Mouse (Mus musculus) lung, postnatal 0 days (tissue): Measurements from ENCODE around the gene Ppp6r3. TPM values are rescaled to one million over a fixed set of nuclear protein-coding genes. Genes with fewer than 3 reads are reported as not detected.

Source experiments
- ATAC-seq: fragments of 200-750 bp; cut with Nextera tagmentation; 2 replicates; pipeline ENCODE4 v1.8.0; 2017; ENCODE audit warnings: moderate library complexity
- DNase-seq: peaks from one replicate; pipeline ENCODE4 v3.0.0-alpha.2; 2016; ENCODE audit warnings: low spot score
- H3K27ac ChIP-seq: fragments of 300-500 bp; sonication (generic); 2 replicates; pipeline ENCODE4 v1.5.1; 2014; ENCODE audit warnings: antibody characterized with exemption, mild to moderate bottlenecking, low read length, mixed read lengths
- H3K27me3 ChIP-seq: fragments of 300-500 bp; sonication (generic); replicated peaks from 2 replicates; pipeline ENCODE4 v1.6.1; 2014; ENCODE audit warnings: low read length, mixed read lengths; ENCODE audit not compliant: insufficient read depth
- H3K36me3 ChIP-seq: fragments of 300-500 bp; sonication (generic); 2 replicates; pipeline ENCODE4 v1.6.1; 2014; ENCODE audit warnings: low read length, mixed read lengths; ENCODE audit not compliant: insufficient read depth
- H3K4me1 ChIP-seq: fragments of 300-500 bp; sonication (generic); 2 replicates; pipeline ENCODE4 v1.6.1; 2014; ENCODE audit warnings: antibody characterized with exemption, low read depth, low read length, mixed read lengths; ENCODE audit not compliant: insufficient read depth
- H3K4me2 ChIP-seq: fragments of 300-500 bp; sonication (generic); replicated peaks from 2 replicates; pipeline ENCODE4 v1.6.1; 2014; ENCODE audit warnings: low read depth, mild to moderate bottlenecking, low read length, moderate library complexity, mixed read lengths
- H3K4me3 ChIP-seq: fragments of 300-500 bp; sonication (generic); 2 replicates; pipeline ENCODE4 v1.5.1; 2014; ENCODE audit warnings: low read depth, low read length
- H3K9ac ChIP-seq: fragments of 300-500 bp; sonication (generic); replicated peaks from 2 replicates; pipeline ENCODE4 v1.6.1; 2014; ENCODE audit warnings: low read depth, mild to moderate bottlenecking
- H3K9me3 ChIP-seq: fragments of 300-500 bp; sonication (generic); 2 replicates; pipeline ENCODE4 v1.6.1; 2016; ENCODE audit warnings: low read length, mixed read lengths
- CTCF ChIP-seq: IDR thresholded peaks from 2 replicates; pipeline ENCODE4 v1.5.1; 2016; ENCODE audit warnings: antibody characterized with exemption, mild to moderate bottlenecking
- EP300 ChIP-seq: IDR thresholded peaks from 2 replicates; pipeline ENCODE4 v1.6.1; 2016; ENCODE audit warnings: antibody characterized with exemption, mild to moderate bottlenecking, control low read depth
- WGBS: fragments of 180-500 bp; shearing (Covaris S2); extraction: QIAGEN DNeasy Blood & Tissue Kit; methylation state at CpG from one replicate; pipeline ENCODE4 v1.1.7; 2014; 5-methylcytosine and 5-hydroxymethylcytosine counted together
- polyA plus RNA-seq: library from polyadenylated mRNA; unstranded; fragments of >200 nt; fragmentation: Nextera tagmentation; extraction: Ambion mirVana; gene quantifications from 2 replicates; pipeline ENCODE4 v1.2.1, GENCODE M21; 2015

Gene Ppp6r3
- polyA plus RNA-seq, 1 experiment from 2014 or later = 30.6 TPM

GRCm38 (mm10) chr19:3528646-3529045 is 46.9 kb downstream of the Ppp6r3 start:
- WGBS = 63% methylated on average over 4 of the region's 4 CpGs
- H3K27me3 ChIP-seq = no peaks in the 10 kb centered on the region

DNA sequence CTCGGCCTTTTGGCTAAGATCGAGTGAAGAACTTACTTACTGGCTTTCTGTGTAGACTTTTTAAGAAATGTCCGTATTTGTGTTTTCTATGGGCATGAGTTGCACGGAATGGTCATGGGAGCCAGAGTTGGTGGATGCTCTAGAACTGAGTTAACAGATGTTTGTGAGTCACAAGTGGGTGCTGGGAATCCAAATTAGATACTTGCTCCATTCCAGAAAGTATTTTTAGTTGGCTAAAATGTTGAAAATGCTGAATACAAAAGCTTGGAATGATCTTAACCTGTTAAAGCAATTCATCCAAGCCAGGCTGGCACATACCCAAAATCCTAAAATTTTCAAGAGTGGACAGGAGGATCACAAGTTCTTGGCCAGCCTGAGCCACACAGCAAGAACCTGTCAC is 48.0 kb downstream of the Ppp6r3 start:
- no peaks in the 10 kb centered on the region for H3K27me3 ChIP-seq
- no peak overlapping the region for H3K4me3 ChIP-seq
- DNase-seq = no peak
- peaks cover 3% of the 10 kb centered on the region; the same call in 1 of the 2 replicates for H3K36me3 ChIP-seq
- no peak overlapping the region for H3K4me2 ChIP-seq
- no peak for ATAC-seq
- H3K4me1 ChIP-seq = no peaks in the 10 kb centered on the region
- H3K9ac ChIP-seq = no peak overlapping the region
- H3K9me3 ChIP-seq = no peaks in the 10 kb centered on the region
- WGBS = 93% methylated on average over 4 of the region's 4 CpGs
- no peak for TF ChIP-seq CTCF
- no peak for TF ChIP-seq EP300
- H3K27ac ChIP-seq = no peak overlapping the region; the same call in 1 of the 2 replicates

More at GRCm38 (mm10) chr19:3528646-3529045, 46.9 kb downstream of the Ppp6r3 start:
- Histone ChIP-seq H3K4me1 (no peaks in the 10 kb centered on the region), H3K36me3 (peaks cover 3% of the 10 kb centered on the region; the same call in 1 of the 2 replicates), H3K4me3 (no peak overlapping the region), H3K9me3 (no peaks in the 10 kb centered on the region), H3K9ac (no peak overlapping the region), H3K4me2 (no peak overlapping the region), H3K27ac (no peak overlapping the region)
- ATAC-seq (peak; percentile 99), DNase-seq (peak; percentile 92)
- TF ChIP-seq EP300 (peak; percentile 76), CTCF (no peak)

- peak; percentile 66 for DNase-seq
- Histone ChIP-seq H3K27me3 (no peaks in the 10 kb centered on the region), H3K4me3 (no peak overlapping the region), H3K27ac (peak overlapping the region; percentile 43; the same call in 1 of the 2 replicates), H3K4me2 (no peak overlapping the region), H3K36me3 (peaks cover 22% of the 10 kb centered on the region; the same call in 1 of the 2 replicates), H3K4me1 (no peaks in the 10 kb centered on the region), H3K9ac (no peak overlapping the region), H3K9me3 (no peaks in the 10 kb centered on the region)
- peak; percentile 85 for ATAC-seq
- TF ChIP-seq CTCF (no peak), EP300 (no peak)
- WGBS = 83% methylated on average over 4 of the region's 4 CpGs
Measured at GRCm38 (mm10) chr19:3519471-3520169, 55.9 kb downstream of the Ppp6r3 start.

DNA sequence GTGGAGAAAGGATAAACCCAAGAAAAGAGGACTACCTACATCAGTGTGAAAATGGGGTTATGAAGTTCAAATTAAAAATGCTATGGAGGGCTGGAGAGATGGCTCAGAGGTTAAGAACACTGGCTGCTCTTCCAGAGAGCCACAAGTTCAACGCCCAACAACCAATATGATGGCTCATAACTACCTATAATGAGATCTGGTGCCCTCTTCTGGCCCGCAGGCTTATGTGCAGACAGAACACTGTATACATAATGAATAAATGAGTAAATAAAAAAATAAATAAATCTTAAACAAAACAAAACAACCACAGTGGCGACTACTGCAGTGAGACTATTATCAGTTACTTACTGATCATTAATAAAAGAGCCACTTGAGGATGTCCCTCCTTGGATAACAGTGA is 78.3 kb downstream of the Ppp6r3 start:
- no peaks in the 10 kb centered on the region for H3K4me1 ChIP-seq
- ATAC-seq = no peak
- DNase-seq = no peak
- no peak overlapping the region for H3K9ac ChIP-seq
- H3K4me3 ChIP-seq = no peak overlapping the region
- H3K27ac ChIP-seq = no peak overlapping the region
- 94% methylated on average over 3 of the region's 3 CpGs for WGBS
- H3K36me3 ChIP-seq = peaks cover 39% of the 10 kb centered on the region
- H3K4me2 ChIP-seq = no peak overlapping the region
- no peaks in the 10 kb centered on the region for H3K9me3 ChIP-seq
- no peaks in the 10 kb centered on the region for H3K27me3 ChIP-seq
- TF ChIP-seq EP300 (no peak), CTCF (peak; percentile 37)

- Histone ChIP-seq H3K4me2 (no peak overlapping the region), H3K36me3 (peaks cover 42% of the 10 kb centered on the region; the same call in 1 of the 2 replicates), H3K4me1 (no peaks in the 10 kb centered on the region), H3K4me3 (no peak overlapping the region), H3K27ac (no peak overlapping the region), H3K9ac (no peak overlapping the region), H3K27me3 (no peaks in the 10 kb centered on the region), H3K9me3 (no peaks in the 10 kb centered on the region)
- ATAC-seq (no peak), DNase-seq (no peak)
- WGBS = 95% methylated on average over 4 of the region's 4 CpGs
- TF ChIP-seq EP300 (no peak), CTCF (no peak)
Measured at GRCm38 (mm10) chr19:3489826-3490225, 85.7 kb downstream of the Ppp6r3 start.

DNA sequence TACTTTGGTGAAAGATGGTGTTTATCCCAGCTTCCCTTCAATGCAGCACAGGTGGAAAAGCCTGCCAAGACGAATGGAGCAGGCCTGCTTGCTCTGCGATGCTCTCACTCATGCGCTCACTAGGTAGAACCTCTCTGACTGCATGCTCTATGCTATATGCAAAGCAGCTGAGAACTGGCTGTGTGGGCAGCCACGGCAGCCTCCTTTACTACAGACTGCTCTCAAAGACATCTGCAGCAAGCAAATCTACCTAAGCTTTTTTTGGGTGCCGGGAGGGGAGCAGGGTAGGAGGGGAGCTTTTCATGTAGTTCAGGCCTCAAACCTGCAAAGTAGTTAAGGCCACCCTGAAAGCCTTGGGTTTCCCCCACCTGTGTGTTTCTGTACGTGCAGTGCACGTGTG is 92.7 kb downstream of the Ppp6r3 start:
- H3K36me3 ChIP-seq = peaks cover 47% of the 10 kb centered on the region
- H3K4me3 ChIP-seq = no peak overlapping the region

More for the DNA sequence above, 92.7 kb downstream of the Ppp6r3 start:
- TF ChIP-seq CTCF (no peak), EP300 (no peak)
- H3K27me3 ChIP-seq = no peaks in the 10 kb centered on the region
- no peak for ATAC-seq
- no peaks in the 10 kb centered on the region for H3K4me1 ChIP-seq
- no peak overlapping the region for H3K4me2 ChIP-seq
- DNase-seq = no peak
- H3K27ac ChIP-seq = no peak overlapping the region
- H3K9ac ChIP-seq = no peak overlapping the region
- H3K9me3 ChIP-seq = no peaks in the 10 kb centered on the region
- 92% methylated on average over 7 of the region's 7 CpGs for WGBS
